Mouse (Mus musculus) limb, embryonic 10.5 days (tissue): ENCODE results near the gene Tenm4. TPM values are rescaled to one million over a fixed set of nuclear protein-coding genes. Genes with fewer than 3 reads are reported as not detected.

ENCODE experiments used
- DNase-seq: peaks from one replicate; pipeline ENCODE4 v3.0.0-alpha.2; 2017; ENCODE audit warnings: low spot score
- H3K27ac ChIP-seq: fragments of 300-500 bp; sonication (generic); 2 replicates; pipeline ENCODE4 v1.5.1; 2016; ENCODE audit warnings: mild to moderate bottlenecking
- H3K27me3 ChIP-seq: fragments of 300-500 bp; sonication (generic); 2 replicates; pipeline ENCODE4 v1.6.1; 2016; ENCODE audit warnings: low read depth, mild to moderate bottlenecking; ENCODE audit not compliant: poor library complexity, severe bottlenecking
- H3K36me3 ChIP-seq: fragments of 300-500 bp; sonication (generic); 2 replicates; pipeline ENCODE4 v1.6.1; 2016; ENCODE audit warnings: mild to moderate bottlenecking, moderate library complexity
- H3K4me1 ChIP-seq: fragments of 300-500 bp; sonication (generic); 2 replicates; pipeline ENCODE4 v1.6.1; 2016
- H3K4me3 ChIP-seq: fragments of 300-500 bp; sonication (generic); 2 replicates; pipeline ENCODE4 v1.5.1; 2016; ENCODE audit warnings: mild to moderate bottlenecking, moderate library complexity
- H3K9me3 ChIP-seq: fragments of 300-500 bp; sonication (generic); replicated peaks from 2 replicates; pipeline ENCODE4 v1.6.1; 2016; ENCODE audit warnings: mild to moderate bottlenecking
- WGBS: fragments of 180-500 bp; shearing (Covaris S2); methylation state at CpG from one replicate; pipeline ENCODE4 v1.1.7; 2016; 5-methylcytosine and 5-hydroxymethylcytosine counted together
- polyA plus RNA-seq: library from polyadenylated mRNA; unstranded; fragments of >200 nt; fragmentation: Nextera tagmentation; extraction: Ambion mirVana; gene quantifications from 2 replicates; pipeline ENCODE4 v1.2.1, GENCODE M21; 2016

The Tenm4 gene
- polyA plus RNA-seq, 1 experiment from 2014 or later: 32.1 TPM

DNA sequence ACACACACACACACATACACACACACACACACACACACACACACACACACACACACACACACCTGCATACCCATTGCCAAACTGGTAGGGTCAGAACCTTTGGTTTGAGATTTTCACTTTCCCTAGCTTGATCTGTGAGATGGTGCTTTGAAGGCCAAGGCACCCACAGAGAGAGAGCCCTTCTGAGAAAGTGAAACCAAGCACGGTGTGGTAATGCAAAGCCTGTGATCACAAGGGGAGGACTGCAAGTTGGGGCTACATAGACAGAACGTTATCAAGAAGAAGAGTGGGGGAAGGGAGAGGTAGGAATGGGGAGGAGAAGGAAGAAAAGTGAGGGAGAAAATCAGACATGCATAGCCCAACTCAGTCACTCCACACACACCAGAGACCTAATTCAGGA lies 285.6 kb downstream of the Tenm4 start:
- Histone ChIP-seq H3K27ac (no peak overlapping the region), H3K4me1 (no peaks in the 10 kb centered on the region; the same call in 1 of the 2 replicates), H3K4me3 (no peak overlapping the region), H3K9me3 (no peaks in the 10 kb centered on the region), H3K36me3 (no peaks in the 10 kb centered on the region), H3K27me3 (no peaks in the 10 kb centered on the region)
- DNase-seq: no peak
- WGBS: 50% methylated on average over 2 of the region's 2 CpGs

GRCm38 (mm10) chr7:96457891-96458290 lies 286.8 kb downstream of the Tenm4 start:
- Histone ChIP-seq H3K27ac (no peak overlapping the region), H3K4me1 (no peaks in the 10 kb centered on the region; the same call in 1 of the 2 replicates), H3K36me3 (no peaks in the 10 kb centered on the region), H3K9me3 (no peaks in the 10 kb centered on the region), H3K4me3 (no peak overlapping the region), H3K27me3 (no peaks in the 10 kb centered on the region)
- WGBS: 89% methylated on average over 2 of the region's 2 CpGs
- no peak for DNase-seq

- WGBS: 69% methylated on average over 6 of the region's 6 CpGs
- Histone ChIP-seq H3K36me3 (no peaks in the 10 kb centered on the region), H3K4me1 (no peaks in the 10 kb centered on the region; the same call in 1 of the 2 replicates), H3K27me3 (no peaks in the 10 kb centered on the region), H3K9me3 (no peaks in the 10 kb centered on the region), H3K4me3 (no peak overlapping the region), H3K27ac (no peak overlapping the region)
- DNase-seq: no peak
Measured at GRCm38 (mm10) chr7:96458992-96459391, 287.9 kb downstream of the Tenm4 start.

DNA sequence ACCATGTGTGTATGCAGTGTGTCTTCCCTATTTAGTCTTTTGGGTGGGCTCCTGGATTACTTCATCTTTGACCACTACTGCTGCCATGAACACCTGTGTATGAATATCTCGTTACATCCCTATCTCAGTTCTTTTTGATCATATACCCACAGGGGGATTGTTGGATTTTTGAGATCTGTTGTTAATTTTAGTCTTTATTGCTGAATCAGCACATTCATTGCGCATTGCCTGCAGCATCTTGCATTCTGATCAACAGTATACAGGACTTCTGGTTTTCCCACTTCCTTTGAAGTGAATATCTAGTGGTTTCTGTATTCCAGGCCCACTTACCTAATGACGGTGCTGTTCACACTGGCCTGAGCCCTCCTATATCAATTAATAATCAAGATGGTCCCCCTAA lies 295.7 kb downstream of the Tenm4 start:
- no peaks in the 10 kb centered on the region for H3K4me1 ChIP-seq
- H3K27ac ChIP-seq: no peak overlapping the region
- no peaks in the 10 kb centered on the region for H3K27me3 ChIP-seq
- 87% methylated on average over 3 of the region's 3 CpGs for WGBS
- H3K36me3 ChIP-seq: no peaks in the 10 kb centered on the region
- DNase-seq: no peak
- no peaks in the 10 kb centered on the region for H3K9me3 ChIP-seq
- no peak overlapping the region for H3K4me3 ChIP-seq

- Histone ChIP-seq H3K36me3 (no peaks in the 10 kb centered on the region), H3K27me3 (no peaks in the 10 kb centered on the region), H3K4me1 (no peaks in the 10 kb centered on the region), H3K9me3 (no peaks in the 10 kb centered on the region), H3K4me3 (no peak overlapping the region), H3K27ac (no peak overlapping the region)
- WGBS: 87% methylated on average over 6 of the region's 6 CpGs
- no peak for DNase-seq
Measured at GRCm38 (mm10) chr7:96470821-96471220, 299.8 kb downstream of the Tenm4 start.

DNA sequence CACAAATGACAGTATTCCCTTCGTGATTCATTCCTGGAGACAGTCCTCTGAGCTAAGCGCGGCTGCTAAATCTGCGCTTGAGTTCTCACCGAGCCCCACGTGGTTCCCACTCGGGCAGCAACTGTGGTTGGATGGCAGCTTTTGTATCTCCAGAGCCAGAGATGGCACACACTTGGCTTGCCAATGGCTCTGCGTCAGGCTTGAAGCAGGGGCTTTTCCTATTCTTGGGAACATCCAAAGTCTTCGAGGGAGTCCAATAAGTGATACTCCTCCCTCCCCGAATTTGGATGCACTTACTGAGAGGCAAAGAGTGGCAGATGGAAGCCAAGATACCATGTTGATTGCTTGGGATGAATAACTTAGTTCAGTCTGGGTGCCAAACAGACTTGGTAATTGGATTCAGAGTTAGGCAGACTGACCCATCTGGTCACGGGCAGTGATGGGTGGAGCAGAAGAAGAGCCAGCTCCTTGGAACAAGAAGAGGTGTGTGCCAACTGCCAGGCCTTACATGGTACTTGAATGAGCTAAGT lies 303.6 kb downstream of the Tenm4 start:
- Histone ChIP-seq H3K27me3 (no peaks in the 10 kb centered on the region), H3K4me1 (no peaks in the 10 kb centered on the region), H3K36me3 (no peaks in the 10 kb centered on the region), H3K27ac (no peak overlapping the region), H3K4me3 (no peak overlapping the region), H3K9me3 (no peaks in the 10 kb centered on the region)
- DNase-seq: no peak
- 93% methylated on average over 11 of the region's 11 CpGs for WGBS

DNA sequence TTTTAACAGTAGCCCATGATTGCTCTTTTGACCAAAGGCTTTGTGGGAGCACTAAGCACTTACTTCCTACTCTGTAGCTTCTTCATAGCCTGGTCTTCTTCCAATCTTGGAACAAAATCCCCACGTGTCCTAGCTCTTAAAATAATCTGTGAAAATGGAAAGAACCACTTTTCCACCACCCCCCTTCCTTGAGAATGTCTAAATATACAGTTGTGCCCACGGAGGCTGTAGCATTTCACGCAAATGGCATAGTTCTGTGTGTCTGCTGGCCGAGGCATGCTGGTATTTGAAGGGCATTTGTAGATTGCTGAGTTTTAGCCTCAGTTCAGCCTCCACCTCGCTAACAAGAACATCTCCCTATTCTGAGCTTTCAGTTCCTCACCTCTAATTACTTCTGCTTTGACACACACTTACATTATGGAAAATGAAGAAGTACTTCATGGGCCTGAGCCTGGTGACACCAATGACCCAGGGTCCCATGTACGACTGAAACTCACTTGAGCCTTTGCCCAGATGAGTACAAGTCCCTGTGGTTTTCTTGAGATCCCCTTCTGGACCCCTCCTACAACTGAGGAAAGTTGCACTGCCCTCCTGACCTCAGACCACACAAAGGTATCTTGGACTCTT lies 306.1 kb downstream of the Tenm4 start:
- Histone ChIP-seq H3K27me3 (no peaks in the 10 kb centered on the region), H3K4me3 (no peak overlapping the region), H3K27ac (no peak overlapping the region), H3K9me3 (no peaks in the 10 kb centered on the region), H3K36me3 (no peaks in the 10 kb centered on the region), H3K4me1 (no peaks in the 10 kb centered on the region)
- DNase-seq: no peak
- 91% methylated on average over 6 of the region's 6 CpGs for WGBS

- Histone ChIP-seq H3K27ac (no peak overlapping the region), H3K36me3 (no peaks in the 10 kb centered on the region), H3K4me1 (peaks cover 15% of the 10 kb centered on the region), H3K27me3 (no peaks in the 10 kb centered on the region), H3K4me3 (no peak overlapping the region), H3K9me3 (no peaks in the 10 kb centered on the region)
- WGBS: 87% methylated on average over 6 of the region's 6 CpGs
- DNase-seq: no peak
Measured at GRCm38 (mm10) chr7:96479139-96479538, 308.1 kb downstream of the Tenm4 start.

GRCm38 (mm10) chr7:96480351-96480983 lies 309.4 kb downstream of the Tenm4 start:
- Histone ChIP-seq H3K27ac (no peak overlapping the region; the same call in 1 of the 2 replicates), H3K27me3 (no peaks in the 10 kb centered on the region), H3K4me1 (peaks cover 17% of the 10 kb centered on the region), H3K4me3 (no peak overlapping the region), H3K36me3 (no peaks in the 10 kb centered on the region), H3K9me3 (no peaks in the 10 kb centered on the region)
- WGBS: 89% methylated on average over 9 of the region's 9 CpGs
- no peak for DNase-seq

DNA sequence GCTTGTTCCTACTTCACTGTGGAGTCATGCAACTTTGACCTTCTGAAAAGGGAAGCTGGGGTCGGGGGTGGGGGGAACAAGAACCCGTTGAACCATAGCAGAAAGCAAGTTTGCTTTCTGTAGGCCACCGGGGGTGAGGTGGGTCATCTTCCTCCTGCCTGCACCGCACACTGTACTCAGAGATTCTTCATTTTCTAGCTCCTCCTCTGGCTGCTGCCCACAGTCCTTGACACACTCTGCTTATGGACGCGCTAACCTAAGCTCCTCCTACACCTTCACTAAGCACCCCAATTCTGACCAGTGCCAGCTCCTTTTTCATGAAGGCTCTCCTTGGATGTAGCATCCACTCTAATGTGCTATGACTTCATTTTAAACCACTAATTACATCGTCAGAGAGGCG lies 311.9 kb downstream of the Tenm4 start:
- 81% methylated on average over 8 of the region's 8 CpGs for WGBS
- Histone ChIP-seq H3K9me3 (no peaks in the 10 kb centered on the region), H3K27me3 (no peaks in the 10 kb centered on the region), H3K27ac (no peak overlapping the region), H3K36me3 (no peaks in the 10 kb centered on the region), H3K4me1 (peaks cover 21% of the 10 kb centered on the region), H3K4me3 (no peak overlapping the region)
- DNase-seq: no peak

- no peak overlapping the region for H3K27ac ChIP-seq
- H3K4me3 ChIP-seq: no peak overlapping the region
- H3K27me3 ChIP-seq: no peaks in the 10 kb centered on the region
- H3K4me1 ChIP-seq: peaks cover 22% of the 10 kb centered on the region
- H3K9me3 ChIP-seq: no peaks in the 10 kb centered on the region
- no peak for DNase-seq
- WGBS: 74% methylated on average over 1 of the region's 1 CpGs
- no peaks in the 10 kb centered on the region for H3K36me3 ChIP-seq
Measured at GRCm38 (mm10) chr7:96484006-96484581, 313.0 kb downstream of the Tenm4 start.

GRCm38 (mm10) chr7:96489348-96490076 lies 318.5 kb downstream of the Tenm4 start:
- DNase-seq: no peak
- no peak overlapping the region for H3K27ac ChIP-seq
- no peaks in the 10 kb centered on the region for H3K9me3 ChIP-seq
- 0 out of 2 replicates have a peak, but pooled peaks cover 5% of the 10 kb centered on the region for H3K4me1 ChIP-seq
- no peak overlapping the region for H3K4me3 ChIP-seq
- H3K27me3 ChIP-seq: no peaks in the 10 kb centered on the region
- WGBS: 94% methylated on average over 6 of the region's 6 CpGs
- H3K36me3 ChIP-seq: no peaks in the 10 kb centered on the region

- Histone ChIP-seq H3K36me3 (no peaks in the 10 kb centered on the region), H3K4me3 (no peak overlapping the region), H3K27me3 (no peaks in the 10 kb centered on the region), H3K9me3 (no peaks in the 10 kb centered on the region), H3K27ac (no peak overlapping the region), H3K4me1 (0 out of 2 replicates have a peak, but pooled peaks cover 5% of the 10 kb centered on the region)
- no peak for DNase-seq
- WGBS: 83% methylated on average over 2 of the region's 2 CpGs
Measured at GRCm38 (mm10) chr7:96491896-96492295, 320.9 kb downstream of the Tenm4 start.
